19 mouse cellular contexts compared by ENCODE assay signal in genomic region chr2:108825981-108826380, GRCm38 (mm10).
DNase-seq lines count a peak whose midpoint lies in the region; ATAC-seq lines count a peak whose summit lies in the region.
"Had no signal": no experiment of that assay in that cellular context is flagged by ENCODE, and none has a peak within 500 bp of the region (broad histone marks: within the 10 kb centered on the region; RNA-seq: fewer than 3 reads in every experiment).

No protein-coding gene starts in this region.

- H3K9me3 ChIP-seq in midbrain, embryonic 14.5 days (ENCODE audit: control insufficient read depth, low read length), result no peaks in the 10 kb centered on the region
- H3K9me3 ChIP-seq: embryonic facial prominence, embryonic 13.5 days; hindbrain, embryonic 12.5 days; limb, embryonic 12.5 days; midbrain, embryonic 15.5 days had no signal

- H3K4me1 ChIP-seq in midbrain, embryonic 14.5 days (ENCODE audit: control insufficient read depth, insufficient read depth, low read length), result peaks cover 11% of the 10 kb centered on the region; the same call in 1 of the 2 replicates
- H3K4me1 ChIP-seq: limb, embryonic 12.5 days had no signal

- H3K27me3 ChIP-seq in midbrain, embryonic 14.5 days (ENCODE audit: control insufficient read depth, insufficient read depth, low read length), result no peaks in the 10 kb centered on the region
- H3K27me3 ChIP-seq: embryonic facial prominence, embryonic 13.5 days; hindbrain, embryonic 12.5 days; limb, embryonic 12.5 days; midbrain, embryonic 15.5 days had no signal

- intact Hi-C loops in left cerebral cortex, postnatal 36 days (cut with DNase I), result loop anchor here (5.0 kb wide), 1 partner anchor 866 kb away; no protein-coding TSS in a partner anchor

- H3K36me3 ChIP-seq in midbrain, embryonic 14.5 days (ENCODE audit: control insufficient read depth, insufficient read depth, low read length), result no peaks in the 10 kb centered on the region
- H3K36me3 ChIP-seq: embryonic facial prominence, embryonic 13.5 days; hindbrain, embryonic 12.5 days; limb, embryonic 12.5 days; midbrain, embryonic 15.5 days had no signal

- WGBS in midbrain, embryonic 14.5 days, result 68% methylated on average over 5 of the region's 5 CpGs

- no peak overlapping the region for H3K4me2 ChIP-seq in midbrain, embryonic 14.5 days (ENCODE audit: low read length)
- H3K4me2 ChIP-seq: embryonic facial prominence, embryonic 13.5 days; hindbrain, embryonic 12.5 days; limb, embryonic 12.5 days; midbrain, embryonic 15.5 days had no signal

- no peak overlapping the region for H3K9ac ChIP-seq in midbrain, embryonic 14.5 days (replicated peaks; ENCODE audit: low read length)
- H3K9ac ChIP-seq: embryonic facial prominence, embryonic 13.5 days; hindbrain, embryonic 12.5 days; limb, embryonic 12.5 days; liver, embryonic 14.5 days; midbrain, embryonic 15.5 days had no signal

- no peak overlapping the region for H3K4me3 ChIP-seq in midbrain, embryonic 14.5 days (replicated peaks; ENCODE audit: low read depth, low read length)
- H3K4me3 ChIP-seq: embryonic facial prominence, embryonic 13.5 days; gastrocnemius, adult 2 months; hindbrain, embryonic 12.5 days; limb, embryonic 12.5 days; midbrain, embryonic 15.5 days had no signal

- H3K27ac ChIP-seq in midbrain, embryonic 14.5 days (replicated peaks; ENCODE audit: low read depth, low read length), result no peak overlapping the region
- H3K27ac ChIP-seq: embryonic facial prominence, embryonic 13.5 days; gastrocnemius, adult 2 months; hindbrain, embryonic 12.5 days; limb, embryonic 12.5 days; liver, embryonic 14.5 days; midbrain, embryonic 15.5 days had no signal

- ATAC-seq in midbrain, embryonic 14.5 days (ENCODE audit: low FRiP score, low TSS enrichment), result no peak
- ATAC-seq: midbrain, embryonic 15.5 days had no signal

- DNase-seq in layer of hippocampus, adult 11-12 months (ENCODE audit: low spot score), result peak; percentile 44
- DNase-seq in layer of hippocampus, postnatal 10 days (ENCODE audit: low spot score in 2 of 2), result no peak
- peak; percentile 63 for DNase-seq in NIH3T3 (ENCODE audit: low read depth)
- DNase-seq in layer of hippocampus, adult 8-10 months (ENCODE audit: low spot score in 2 of 2), result peak; percentile 42 to 56
- peak; percentile 13 to 25 for DNase-seq in left cerebral cortex, postnatal 36 days (ENCODE audit: low spot score in 2 of 2)
- no peak for DNase-seq in midbrain, embryonic 14.5 days
- DNase-seq in spleen, adult 18-20 months, result no peak
- no peak for DNase-seq in thymus, adult 18-20 months
- DNase-seq: adrenal gland, postnatal 36 days; cerebellum, adult 8-10 months; gastrocnemius, adult 2 months; kidney, adult 9 months; kidney, postnatal 36 days; retina, postnatal 1 day had no signal

Comparison
In these comparisons a context has a peak if more than half of its experiments do, and no peak if none do; other contexts are left out.
1. DNase-seq: peak in layer of hippocampus, adult 11-12 months (single experiment), NIH3T3 (single experiment), layer of hippocampus, adult 8-10 months (2 of 2) and left cerebral cortex, postnatal 36 days (2 of 2); none in layer of hippocampus, postnatal 10 days (0 of 2), midbrain, embryonic 14.5 days (single experiment), spleen, adult 18-20 months (0 of 2) and thymus, adult 18-20 months (0 of 2).